Mouse (Mus musculus) testis, adult 2 months (tissue): ENCODE measurements around the gene Msh5.

ENCODE experiments used
- CTCF ChIP-seq: fragments of 200-500 bp; IDR thresholded peaks from 2 replicates; pipeline ENCODE4 v1.5.1; 2012; ENCODE audit warnings: low read depth, mild to moderate bottlenecking, inconsistent platforms, low read length, moderate library complexity; ENCODE audit not compliant: control insufficient read depth, insufficient read depth, insufficient replicate concordance
- POLR2A ChIP-seq: fragments of 200-500 bp; IDR thresholded peaks from 2 replicates; pipeline ENCODE4 v1.6.1; 2012; ENCODE audit warnings: low read depth, mild to moderate bottlenecking, inconsistent platforms, low read length, moderate library complexity; ENCODE audit not compliant: control insufficient read depth

GRCm38 (mm10) chr17:35024691-35025488, 21.7 kb downstream of the Msh5 start:
- TF ChIP-seq CTCF (no peak), POLR2A (no peak)
